Mouse (Mus musculus) brain, embryonic 14.5 days (tissue): ENCODE results near the gene Cenpo.
A peak's percentile ranks its signal among the peaks of the same experiment; 100 is the strongest.

ENCODE experiments used
- CTCF ChIP-seq: fragments of 200-500 bp; IDR thresholded peaks from 2 replicates; pipeline ENCODE4 v1.5.1; 2012; ENCODE audit warnings: inconsistent platforms, mild to moderate bottlenecking, moderate library complexity, borderline replicate concordance; ENCODE audit not compliant: insufficient read depth, insufficient read length; ENCODE audit errors: extremely low read depth
- POLR2A ChIP-seq: fragments of 200-500 bp; IDR thresholded peaks from 2 replicates; pipeline ENCODE4 v1.6.1; 2012; ENCODE audit warnings: mild to moderate bottlenecking, inconsistent platforms, borderline replicate concordance; ENCODE audit not compliant: poor library complexity, insufficient read depth, insufficient read length, severe bottlenecking; ENCODE audit errors: extremely low read depth

DNA sequence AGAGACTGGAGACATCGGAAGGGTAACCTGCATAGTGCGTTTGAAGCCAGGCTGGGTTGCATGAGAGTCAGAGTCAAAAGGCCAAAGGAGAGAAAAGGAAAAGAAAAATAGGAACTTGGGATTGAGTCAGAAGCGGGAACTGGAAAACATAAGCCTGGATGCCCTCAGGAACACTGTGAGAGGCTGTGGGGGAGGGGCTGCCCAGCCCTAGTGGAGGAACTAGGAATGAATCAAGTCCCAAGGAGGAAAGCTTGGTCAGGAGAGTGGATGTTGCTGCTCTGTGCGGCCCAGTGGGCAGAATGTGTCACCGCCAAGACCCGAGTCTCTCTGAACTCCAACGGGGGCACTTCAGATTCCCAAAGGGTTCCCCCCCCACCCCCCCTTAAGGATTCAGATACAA is 73.8 kb downstream of the Cenpo start:
- peak; percentile 13; the same call in 1 of the 2 replicates for TF ChIP-seq CTCF
- no peak for TF ChIP-seq POLR2A
